15 mouse cellular contexts compared by ENCODE assay signal in the genomic region with DNA sequence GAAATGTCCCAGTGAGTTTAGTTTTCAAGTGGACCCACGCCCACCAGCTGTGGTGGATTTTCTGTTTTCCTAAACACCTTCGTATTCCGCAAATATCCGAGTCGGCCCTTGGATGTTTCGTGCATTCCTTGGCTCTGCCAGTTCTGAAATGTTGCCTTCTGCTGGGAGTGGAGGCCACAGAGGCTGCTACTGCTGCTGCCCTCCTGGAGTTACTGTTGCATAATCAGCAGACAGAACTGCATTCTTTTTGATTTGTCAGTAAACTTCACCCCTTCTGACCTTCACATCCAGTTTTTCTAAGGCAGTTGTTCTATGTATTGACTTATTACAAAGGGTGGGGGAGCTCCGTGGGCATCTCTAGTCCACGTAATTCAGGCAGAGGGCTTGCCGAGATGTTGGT.
DNase-seq lines count a peak whose midpoint lies in the region; ATAC-seq lines count a peak whose summit lies in the region.
"Had no signal": no experiment of that assay in that cellular context is flagged by ENCODE, and none has a peak within 500 bp of the region (broad histone marks: within the 10 kb centered on the region; RNA-seq: fewer than 3 reads in every experiment).

No protein-coding gene starts in this region.

- H3K9me3 ChIP-seq in kidney, embryonic 15.5 days (replicated peaks) = no peaks in the 10 kb centered on the region
- H3K9me3 ChIP-seq in liver, embryonic 15.5 days (replicated peaks) = no peaks in the 10 kb centered on the region
- H3K9me3 ChIP-seq: neural tube, embryonic 15.5 days had no signal

- 66% methylated on average over 9 of the region's 9 CpGs for WGBS in kidney, embryonic 15.5 days
- WGBS in liver, embryonic 15.5 days (ENCODE audit: insufficient replicate concordance) = 71% methylated on average over 9 of the region's 9 CpGs

- no peak overlapping the region for H3K4me3 ChIP-seq in kidney, embryonic 15.5 days (replicated peaks)
- H3K4me3 ChIP-seq in liver, embryonic 15.5 days (replicated peaks) = peak overlapping the region; percentile 5; the same call in 1 of the 2 replicates
- H3K4me3 ChIP-seq: neural tube, embryonic 15.5 days had no signal

- intact Hi-C loops in heart, postnatal 36 days (cut with DNase I) = no loop called here

- H3K9ac ChIP-seq in kidney, embryonic 15.5 days = no peak overlapping the region
- H3K9ac ChIP-seq in liver, embryonic 15.5 days = no peak overlapping the region
- H3K9ac ChIP-seq: neural tube, embryonic 15.5 days had no signal

- H3K4me1 ChIP-seq in kidney, embryonic 15.5 days = peaks cover 26% of the 10 kb centered on the region
- peaks cover 4% of the 10 kb centered on the region; the same call in 1 of the 2 replicates for H3K4me1 ChIP-seq in liver, embryonic 15.5 days (replicated peaks)
- H3K4me1 ChIP-seq: neural tube, embryonic 15.5 days had no signal

- H3K36me3 ChIP-seq in kidney, embryonic 15.5 days = no peaks in the 10 kb centered on the region
- H3K36me3 ChIP-seq in liver, embryonic 15.5 days (replicated peaks) = peaks cover 30% of the 10 kb centered on the region
- H3K36me3 ChIP-seq: neural tube, embryonic 15.5 days had no signal

- ATAC-seq in kidney, embryonic 15.5 days (replicated peaks; ENCODE audit: low FRiP score) = no peak
- no peak; the same call in 1 of the 2 replicates for ATAC-seq in liver, embryonic 15.5 days (ENCODE audit: insufficient read depth)
- ATAC-seq: forebrain, embryonic 14.5 days; hindbrain, postnatal 0 days had no signal

- peak; percentile 8 for DNase-seq in kidney, adult 18-20 months
- peak; percentile 30 for DNase-seq in kidney, adult 9 months
- peak; percentile 40 for DNase-seq in lung, postnatal 25 days (ENCODE audit: low spot score)
- no peak for DNase-seq in left cerebral cortex, adult 8-10 months (ENCODE audit: low spot score in 2 of 2)
- DNase-seq in heart, postnatal 36 days = no peak
- no peak for DNase-seq in frontal cortex, adult 2 months (ENCODE audit: extremely low spot score in 1 of 2, low spot score in 1 of 2)
- DNase-seq: cerebellum, adult 2 months; layer of hippocampus, adult 9-11 months had no signal

- H3K27me3 ChIP-seq in kidney, embryonic 15.5 days = no peaks in the 10 kb centered on the region
- no peaks in the 10 kb centered on the region for H3K27me3 ChIP-seq in liver, embryonic 15.5 days
- H3K27me3 ChIP-seq: neural tube, embryonic 15.5 days had no signal

- no peak overlapping the region for H3K27ac ChIP-seq in kidney, embryonic 15.5 days
- peak overlapping the region; percentile 38; the same call in 1 of the 2 replicates for H3K27ac ChIP-seq in liver, embryonic 15.5 days (replicated peaks)
- H3K27ac ChIP-seq: hindbrain, postnatal 0 days; kidney, postnatal 0 days; neural tube, embryonic 15.5 days had no signal

- no peak overlapping the region for H3K4me2 ChIP-seq in kidney, embryonic 15.5 days
- peak overlapping the region; percentile 23; the same call in 1 of the 2 replicates for H3K4me2 ChIP-seq in liver, embryonic 15.5 days
- H3K4me2 ChIP-seq: midbrain, embryonic 11.5 days; neural tube, embryonic 15.5 days had no signal

Comparison
In these comparisons a context has a peak if more than half of its experiments do, and no peak if none do; other contexts are left out.
1. DNase-seq: peak in kidney, adult 18-20 months (single experiment), kidney, adult 9 months (single experiment) and lung, postnatal 25 days (single experiment); none in left cerebral cortex, adult 8-10 months (0 of 2), heart, postnatal 36 days (0 of 2) and frontal cortex, adult 2 months (0 of 2).